Mouse (Mus musculus): ENCODE data around the gene Gm20388. TPM values are rescaled to one million over a fixed set of nuclear protein-coding genes. Genes with fewer than 3 reads are reported as not detected.

Gene Gm20388
- polyA plus RNA-seq, 1 experiment from 2014 or later: not detected

- H3K4me2 ChIP-seq (ENCODE audit: low read depth, severe bottlenecking): peak overlapping the region; percentile 15; the same call in 1 of the 2 replicates
- H3K9me3 ChIP-seq (ENCODE audit: control insufficient read depth, low read length): no peaks in the 10 kb centered on the region
- no peak for DNase-seq (ENCODE audit: low spot score)
- WGBS: 85% methylated on average over 17 of the region's 17 CpGs
- no peak for ATAC-seq (ENCODE audit: insufficient number of reproducible peaks, low FRiP score, low TSS enrichment, low read depth)
- H3K9ac ChIP-seq (ENCODE audit: low read length): no peak overlapping the region
- H3K36me3 ChIP-seq (ENCODE audit: control insufficient read depth, insufficient read depth, low read length): no peaks in the 10 kb centered on the region; the same call in 1 of the 2 replicates
- peaks cover 23% of the 10 kb centered on the region for H3K27me3 ChIP-seq (ENCODE audit: control insufficient read depth, insufficient read depth, low read length)
- no peak overlapping the region for H3K4me3 ChIP-seq (ENCODE audit: low read depth, low read length)
- no peak overlapping the region for H3K27ac ChIP-seq (replicated peaks; ENCODE audit: low read depth, low read length)
- peaks cover 34% of the 10 kb centered on the region for H3K4me1 ChIP-seq (ENCODE audit: control insufficient read depth, insufficient read depth, low read length)
Observed at GRCm38 (mm10) chr8:122675596-122676420, 2765.2 kb downstream of the Gm20388 start.

GRCm38 (mm10) chr8:122676621-122677480 lies 2766.2 kb downstream of the Gm20388 start:
- H3K27ac ChIP-seq (replicated peaks; ENCODE audit: low read depth, low read length): peak overlapping the region; percentile 23; the same call in 1 of the 2 replicates
- 14% methylated on average over 16 of the region's 16 CpGs for WGBS
- peaks cover 23% of the 10 kb centered on the region for H3K27me3 ChIP-seq (ENCODE audit: control insufficient read depth, insufficient read depth, low read length)
- H3K4me1 ChIP-seq (ENCODE audit: control insufficient read depth, insufficient read depth, low read length): peaks cover 34% of the 10 kb centered on the region
- DNase-seq (ENCODE audit: low spot score) (peak; percentile 75), ATAC-seq (ENCODE audit: insufficient number of reproducible peaks, low FRiP score, low TSS enrichment, low read depth) (peak; percentile 55; the same call in 1 of the 2 replicates)
- no peaks in the 10 kb centered on the region for H3K9me3 ChIP-seq (ENCODE audit: control insufficient read depth, low read length)
- no peaks in the 10 kb centered on the region; the same call in 1 of the 2 replicates for H3K36me3 ChIP-seq (ENCODE audit: control insufficient read depth, insufficient read depth, low read length)
- H3K4me2 ChIP-seq (ENCODE audit: low read depth, severe bottlenecking): peak overlapping the region; percentile 99
- H3K9ac ChIP-seq (ENCODE audit: low read length): peak overlapping the region; percentile 73; the same call in 1 of the 2 replicates
- peak overlapping the region; percentile 70 for H3K4me3 ChIP-seq (ENCODE audit: low read depth, low read length)

DNA sequence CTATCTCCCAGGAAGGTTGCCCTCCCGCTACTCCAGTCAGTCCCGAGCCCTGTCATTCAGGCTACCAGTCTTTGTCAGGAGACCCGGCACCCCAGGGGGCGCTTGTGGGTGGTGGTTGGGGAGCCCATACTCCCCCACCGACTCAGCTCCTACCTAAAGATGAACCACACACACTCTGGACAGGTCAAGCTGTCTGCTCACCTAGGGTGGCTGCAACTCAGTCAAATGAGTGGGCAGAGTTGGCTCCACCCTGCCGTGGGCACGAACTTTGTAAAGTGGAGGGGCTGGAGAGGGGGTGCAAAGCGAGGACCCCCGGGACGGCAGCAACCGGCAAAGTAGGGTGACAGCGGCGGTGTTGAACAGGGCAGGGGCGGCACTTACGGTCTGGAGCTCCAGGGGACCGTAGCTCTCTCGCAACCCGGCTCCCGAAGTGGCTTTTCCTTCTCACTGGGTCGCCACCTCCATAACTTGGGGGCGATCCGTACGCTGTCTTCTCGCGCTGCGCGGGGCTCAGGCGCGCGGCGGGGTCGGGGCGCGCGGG lies 2766.9 kb downstream of the Gm20388 start:
- H3K36me3 ChIP-seq (ENCODE audit: control insufficient read depth, insufficient read depth, low read length): no peaks in the 10 kb centered on the region; the same call in 1 of the 2 replicates
- WGBS: 1% methylated on average over 33 of the region's 35 CpGs
- ATAC-seq (ENCODE audit: insufficient number of reproducible peaks, low FRiP score, low TSS enrichment, low read depth): peak; percentile 20; the same call in 1 of the 2 replicates
- peak overlapping the region; percentile 70 for H3K4me3 ChIP-seq (ENCODE audit: low read depth, low read length)
- peak overlapping the region; percentile 99 for H3K4me2 ChIP-seq (ENCODE audit: low read depth, severe bottlenecking)
- DNase-seq (ENCODE audit: low spot score): peak; percentile 57
- no peaks in the 10 kb centered on the region for H3K9me3 ChIP-seq (ENCODE audit: control insufficient read depth, low read length)
- peaks cover 23% of the 10 kb centered on the region for H3K27me3 ChIP-seq (ENCODE audit: control insufficient read depth, insufficient read depth, low read length)
- H3K9ac ChIP-seq (ENCODE audit: low read length): peak overlapping the region; percentile 73
- no peak overlapping the region for H3K27ac ChIP-seq (replicated peaks; ENCODE audit: low read depth, low read length)
- H3K4me1 ChIP-seq (ENCODE audit: control insufficient read depth, insufficient read depth, low read length): peaks cover 34% of the 10 kb centered on the region

GRCm38 (mm10) chr8:122678061-122678895 lies 2767.6 kb downstream of the Gm20388 start:
- peak; percentile 48 for ATAC-seq (ENCODE audit: insufficient number of reproducible peaks, low FRiP score, low TSS enrichment, low read depth)
- DNase-seq (ENCODE audit: low spot score): peak; percentile 88
- Histone ChIP-seq H3K36me3 (ENCODE audit: control insufficient read depth, insufficient read depth, low read length) (no peaks in the 10 kb centered on the region; the same call in 1 of the 2 replicates), H3K4me3 (ENCODE audit: low read depth, low read length) (peak overlapping the region; percentile 70), H3K27ac (replicated peaks; ENCODE audit: low read depth, low read length) (no peak overlapping the region), H3K4me2 (ENCODE audit: low read depth, severe bottlenecking) (peak overlapping the region; percentile 99), H3K4me1 (ENCODE audit: control insufficient read depth, insufficient read depth, low read length) (peaks cover 34% of the 10 kb centered on the region), H3K9me3 (ENCODE audit: control insufficient read depth, low read length) (no peaks in the 10 kb centered on the region), H3K27me3 (ENCODE audit: control insufficient read depth, insufficient read depth, low read length) (peaks cover 23% of the 10 kb centered on the region), H3K9ac (ENCODE audit: low read length) (peak overlapping the region; percentile 73)
- under 1% methylated on average over 68 of the region's 127 CpGs for WGBS

DNA sequence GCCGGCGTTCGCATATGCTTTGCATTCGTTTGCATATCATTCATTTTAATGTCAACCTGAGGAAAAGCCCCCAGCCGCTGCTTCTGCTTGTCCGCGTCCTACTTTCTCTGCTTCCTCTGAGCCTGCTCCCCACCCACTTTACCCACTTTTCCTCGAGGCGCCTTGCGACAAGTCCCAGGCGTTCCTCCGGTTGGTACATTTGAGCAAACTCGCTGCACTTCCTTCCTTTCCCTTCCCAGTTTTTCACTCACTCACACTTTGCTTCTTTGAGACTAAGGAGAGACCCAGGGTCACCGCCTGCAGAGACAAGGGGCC lies 2768.2 kb downstream of the Gm20388 start:
- Histone ChIP-seq H3K9me3 (ENCODE audit: control insufficient read depth, low read length) (no peaks in the 10 kb centered on the region), H3K4me1 (ENCODE audit: control insufficient read depth, insufficient read depth, low read length) (peaks cover 32% of the 10 kb centered on the region), H3K36me3 (ENCODE audit: control insufficient read depth, insufficient read depth, low read length) (no peaks in the 10 kb centered on the region; the same call in 1 of the 2 replicates), H3K4me2 (ENCODE audit: low read depth, severe bottlenecking) (peak overlapping the region; percentile 99), H3K27me3 (ENCODE audit: control insufficient read depth, insufficient read depth, low read length) (peaks cover 23% of the 10 kb centered on the region), H3K9ac (ENCODE audit: low read length) (no peak overlapping the region; the same call in 1 of the 2 replicates), H3K27ac (replicated peaks; ENCODE audit: low read depth, low read length) (no peak overlapping the region), H3K4me3 (ENCODE audit: low read depth, low read length) (peak overlapping the region; percentile 70)
- ATAC-seq (ENCODE audit: insufficient number of reproducible peaks, low FRiP score, low TSS enrichment, low read depth): no peak
- 2% methylated on average over 14 of the region's 14 CpGs for WGBS
- DNase-seq (ENCODE audit: low spot score): no peak

DNA sequence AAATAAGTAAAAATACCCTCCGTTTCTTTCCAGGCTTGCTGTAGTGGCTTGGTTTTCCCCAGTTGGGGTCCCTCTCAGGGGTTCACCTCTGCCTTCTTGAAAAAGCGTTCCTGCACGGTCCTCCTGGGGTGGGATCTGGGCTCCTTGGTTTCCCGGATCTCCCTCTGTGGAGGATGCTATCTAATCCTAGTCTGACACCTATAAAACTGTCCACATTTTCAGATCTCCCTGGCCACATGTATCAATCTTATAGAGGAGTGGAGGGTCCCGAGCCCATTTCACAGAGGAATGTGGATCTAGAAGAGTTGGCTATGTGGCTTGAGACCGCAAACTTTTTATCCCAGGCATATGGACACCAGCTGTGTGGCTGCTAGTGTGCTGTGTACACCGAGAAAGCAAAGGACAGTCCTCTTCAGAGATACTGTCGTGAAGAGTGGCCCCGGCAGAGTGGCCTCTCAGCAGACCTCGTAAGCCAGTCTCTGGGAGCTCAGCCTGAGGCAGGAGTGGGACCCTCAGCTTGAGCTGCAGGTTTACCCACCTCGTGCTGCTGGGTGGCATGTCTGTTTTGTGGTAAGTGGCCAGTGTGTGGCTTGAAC lies 2768.8 kb downstream of the Gm20388 start:
- H3K9ac ChIP-seq (ENCODE audit: low read length): no peak overlapping the region
- H3K36me3 ChIP-seq (ENCODE audit: control insufficient read depth, insufficient read depth, low read length): no peaks in the 10 kb centered on the region
- 15% methylated on average over 11 of the region's 11 CpGs for WGBS
- ATAC-seq (ENCODE audit: insufficient number of reproducible peaks, low FRiP score, low TSS enrichment, low read depth) (no peak), DNase-seq (ENCODE audit: low spot score) (peak; percentile 53)
- peaks cover 26% of the 10 kb centered on the region for H3K4me1 ChIP-seq (ENCODE audit: control insufficient read depth, insufficient read depth, low read length)
- H3K9me3 ChIP-seq (ENCODE audit: control insufficient read depth, low read length): no peaks in the 10 kb centered on the region
- H3K27ac ChIP-seq (replicated peaks; ENCODE audit: low read depth, low read length): no peak overlapping the region
- no peak overlapping the region for H3K4me3 ChIP-seq (ENCODE audit: low read depth, low read length)
- H3K27me3 ChIP-seq (ENCODE audit: control insufficient read depth, insufficient read depth, low read length): peaks cover 23% of the 10 kb centered on the region
- no peak overlapping the region; the same call in 1 of the 2 replicates for H3K4me2 ChIP-seq (ENCODE audit: low read depth, severe bottlenecking)

DNA sequence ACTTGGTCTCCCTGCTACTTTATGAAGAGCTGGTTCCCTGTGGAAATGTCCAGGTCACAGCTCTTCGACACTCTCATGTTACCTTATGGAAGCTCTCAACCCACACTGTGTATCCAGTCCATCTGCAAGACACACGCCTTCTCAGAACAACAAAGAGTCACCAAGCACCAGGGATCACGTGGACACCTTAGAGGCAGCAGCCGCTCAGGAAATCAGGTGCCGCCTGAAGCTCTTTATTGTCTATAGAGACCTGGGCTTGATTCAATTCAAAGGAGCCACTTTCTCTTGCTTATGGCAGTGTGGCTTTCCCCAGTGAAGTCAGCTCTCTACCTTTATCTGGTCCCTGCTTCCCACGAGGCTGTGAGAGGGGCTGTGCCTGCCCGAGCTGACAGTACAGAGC lies 2769.5 kb downstream of the Gm20388 start:
- Histone ChIP-seq H3K27ac (replicated peaks; ENCODE audit: low read depth, low read length) (no peak overlapping the region), H3K4me3 (ENCODE audit: low read depth, low read length) (no peak overlapping the region), H3K36me3 (ENCODE audit: control insufficient read depth, insufficient read depth, low read length) (no peaks in the 10 kb centered on the region), H3K9ac (ENCODE audit: low read length) (no peak overlapping the region), H3K4me1 (ENCODE audit: control insufficient read depth, insufficient read depth, low read length) (peaks cover 26% of the 10 kb centered on the region), H3K9me3 (ENCODE audit: control insufficient read depth, low read length) (no peaks in the 10 kb centered on the region), H3K27me3 (ENCODE audit: control insufficient read depth, insufficient read depth, low read length) (peaks cover 23% of the 10 kb centered on the region), H3K4me2 (ENCODE audit: low read depth, severe bottlenecking) (no peak overlapping the region)
- 36% methylated on average over 7 of the region's 7 CpGs for WGBS
- ATAC-seq (ENCODE audit: insufficient number of reproducible peaks, low FRiP score, low TSS enrichment, low read depth): no peak
- no peak for DNase-seq (ENCODE audit: low spot score)
